Mouse (Mus musculus): Measurements from ENCODE around the gene Atad3a. TPM values are rescaled to one million over a fixed set of nuclear protein-coding genes. Genes with fewer than 3 reads are reported as not detected.

The Atad3a gene
- total RNA-seq (2014; rRNA removed) (52.6 and 69.1 TPM in 2 replicates), polyA plus RNA-seq (2015; fragmentation: Nextera tagmentation; extraction: Ambion mirVana) (65.9 and 69.9 TPM in 2 replicates)

GRCm38 (mm10) chr4:155760613-155761355 is at the start of gene Atad3a:
TSS of gene Atad3a (minus strand) at chr4:155761093.
- H3K9ac ChIP-seq (replicated peaks; ENCODE audit: low read length, poor library complexity, severe bottlenecking) = peak within 1 kb of the TSS; percentile 76
- H3K4me3 ChIP-seq (ENCODE audit: low read depth, low read length) = peak within 1 kb of the TSS; percentile 76
- H3K27ac ChIP-seq (ENCODE audit: low read depth, low read length) = 0 out of 2 replicates have a peak within 1 kb of the TSS, but pooled peaks have one; percentile 18
- TF ChIP-seq CTCF (IDR thresholded peaks at IDR 0.05) = no peak
- H3K9me3 ChIP-seq (ENCODE audit: low read length) = no peaks in the 10 kb centered on the region
- peaks cover 10% of the 10 kb centered on the region for H3K4me1 ChIP-seq (ENCODE audit: insufficient read depth, low read length)
- peak within 1 kb of the TSS; percentile 97 for H3K4me2 ChIP-seq (ENCODE audit: low read depth, low read length, poor library complexity, severe bottlenecking)
- ATAC-seq (ENCODE audit: low FRiP score) (peak; percentile 93), DNase-seq (ENCODE audit: low spot score) (peak; percentile 98)
- H3K36me3 ChIP-seq (ENCODE audit: insufficient read depth, low read length) = peaks cover 3% of the 10 kb centered on the region; the same call in 1 of the 2 replicates
- WGBS = under 1% methylated on average over 67 of the region's 68 CpGs
- H3K27me3 ChIP-seq (ENCODE audit: insufficient read depth, low read length) = no peaks in the 10 kb centered on the region

GRCm38 (mm10) chr4:155807841-155808240 is 46.9 kb upstream of the Atad3a start:
- peaks cover 40% of the 10 kb centered on the region for H3K36me3 ChIP-seq (ENCODE audit: insufficient read depth, low read length)
- no peaks in the 10 kb centered on the region for H3K9me3 ChIP-seq (ENCODE audit: low read length)
- H3K4me2 ChIP-seq (ENCODE audit: low read depth, low read length, poor library complexity, severe bottlenecking) = no peak overlapping the region
- no peak for TF ChIP-seq CTCF (IDR thresholded peaks at IDR 0.05)
- no peak for DNase-seq (ENCODE audit: low spot score)
- H3K9ac ChIP-seq (replicated peaks; ENCODE audit: low read length, poor library complexity, severe bottlenecking) = no peak overlapping the region
- H3K27ac ChIP-seq (ENCODE audit: low read depth, low read length) = no peak overlapping the region
- ATAC-seq (ENCODE audit: low FRiP score) = no peak
- H3K4me3 ChIP-seq (ENCODE audit: low read depth, low read length) = no peak overlapping the region
- H3K27me3 ChIP-seq (ENCODE audit: insufficient read depth, low read length) = no peaks in the 10 kb centered on the region
- H3K4me1 ChIP-seq (ENCODE audit: insufficient read depth, low read length) = peaks cover 7% of the 10 kb centered on the region; the same call in 1 of the 2 replicates
- WGBS = 91% methylated on average over 3 of the region's 3 CpGs

GRCm38 (mm10) chr4:155803340-155804041 is 42.6 kb upstream of the Atad3a start:
- DNase-seq (ENCODE audit: low spot score) (peak; percentile 97), ATAC-seq (ENCODE audit: low FRiP score) (peak; percentile 98)
- H3K36me3 ChIP-seq (ENCODE audit: insufficient read depth, low read length) = peaks cover 15% of the 10 kb centered on the region
- H3K4me2 ChIP-seq (ENCODE audit: low read depth, low read length, poor library complexity, severe bottlenecking) = peak overlapping the region; percentile 57
- 0 out of 2 replicates have a peak, but pooled peaks have one; percentile 6 for TF ChIP-seq CTCF (IDR thresholded peaks at IDR 0.05)
- peak overlapping the region; percentile 77 for H3K27ac ChIP-seq (ENCODE audit: low read depth, low read length)
- H3K27me3 ChIP-seq (ENCODE audit: insufficient read depth, low read length) = no peaks in the 10 kb centered on the region
- H3K9me3 ChIP-seq (ENCODE audit: low read length) = no peaks in the 10 kb centered on the region
- peaks cover 7% of the 10 kb centered on the region; the same call in 1 of the 2 replicates for H3K4me1 ChIP-seq (ENCODE audit: insufficient read depth, low read length)
- H3K9ac ChIP-seq (replicated peaks; ENCODE audit: low read length, poor library complexity, severe bottlenecking) = peak overlapping the region; percentile 89
- peak overlapping the region; percentile 61 for H3K4me3 ChIP-seq (ENCODE audit: low read depth, low read length)
- under 1% methylated on average over 58 of the region's 58 CpGs for WGBS

- Histone ChIP-seq H3K27me3 (ENCODE audit: insufficient read depth, low read length) (no peaks in the 10 kb centered on the region), H3K9ac (replicated peaks; ENCODE audit: low read length, poor library complexity, severe bottlenecking) (peak within 1 kb of the TSS; percentile 89), H3K36me3 (ENCODE audit: insufficient read depth, low read length) (peaks cover 9% of the 10 kb centered on the region), H3K27ac (ENCODE audit: low read depth, low read length) (peak within 1 kb of the TSS; percentile 77), H3K4me1 (ENCODE audit: insufficient read depth, low read length) (peaks cover 7% of the 10 kb centered on the region; the same call in 1 of the 2 replicates), H3K4me2 (ENCODE audit: low read depth, low read length, poor library complexity, severe bottlenecking) (peak within 1 kb of the TSS; percentile 57), H3K9me3 (ENCODE audit: low read length) (no peaks in the 10 kb centered on the region), H3K4me3 (ENCODE audit: low read depth, low read length) (peak within 1 kb of the TSS; percentile 61)
- WGBS = 8% methylated on average over 12 of the region's 12 CpGs
- peak; percentile 32 for DNase-seq (ENCODE audit: low spot score)
- TF ChIP-seq CTCF (IDR thresholded peaks at IDR 0.05) = peak; percentile 48
- ATAC-seq (ENCODE audit: low FRiP score) = 0 out of 2 replicates have a peak, but pooled peaks have one; percentile 31
Observed at GRCm38 (mm10) chr4:155802741-155803339, 41.9 kb upstream of the Atad3a start, which contains the start of gene Mrpl20. TSS of gene Mrpl20 (plus strand) at chr4:155802878.

- H3K4me2 ChIP-seq (ENCODE audit: low read depth, low read length, poor library complexity, severe bottlenecking) = no peak overlapping the region
- TF ChIP-seq CTCF (IDR thresholded peaks at IDR 0.05) = no peak
- WGBS = 95% methylated on average over 1 of the region's 1 CpGs
- DNase-seq (ENCODE audit: low spot score) (no peak), ATAC-seq (ENCODE audit: low FRiP score) (no peak)
- H3K27ac ChIP-seq (ENCODE audit: low read depth, low read length) = no peak overlapping the region
- no peaks in the 10 kb centered on the region for H3K27me3 ChIP-seq (ENCODE audit: insufficient read depth, low read length)
- H3K9ac ChIP-seq (replicated peaks; ENCODE audit: low read length, poor library complexity, severe bottlenecking) = no peak overlapping the region
- no peaks in the 10 kb centered on the region for H3K9me3 ChIP-seq (ENCODE audit: low read length)
- H3K4me3 ChIP-seq (ENCODE audit: low read depth, low read length) = no peak overlapping the region
- peaks cover 3% of the 10 kb centered on the region; the same call in 1 of the 2 replicates for H3K36me3 ChIP-seq (ENCODE audit: insufficient read depth, low read length)
- H3K4me1 ChIP-seq (ENCODE audit: insufficient read depth, low read length) = peaks cover 7% of the 10 kb centered on the region; the same call in 1 of the 2 replicates
Observed at GRCm38 (mm10) chr4:155802075-155802474, 41.2 kb upstream of the Atad3a start.

Data from midbrain, postnatal 0 days (tissue).